Mouse (Mus musculus) induced T-regulatory cell, adult 2 months (primary cell): ENCODE results near the gene BC035044.
"Not testable (repeated sequence)": the region's sequence is repeated elsewhere in the genome, so short reads cannot be mapped to it uniquely, and the experiment has no call there.

Experiments used
- DNase-seq: peaks from one replicate; pipeline ENCODE4 v3.0.0-alpha.2; 2012; ENCODE audit warnings: low read depth

BC035044 gene

DNA sequence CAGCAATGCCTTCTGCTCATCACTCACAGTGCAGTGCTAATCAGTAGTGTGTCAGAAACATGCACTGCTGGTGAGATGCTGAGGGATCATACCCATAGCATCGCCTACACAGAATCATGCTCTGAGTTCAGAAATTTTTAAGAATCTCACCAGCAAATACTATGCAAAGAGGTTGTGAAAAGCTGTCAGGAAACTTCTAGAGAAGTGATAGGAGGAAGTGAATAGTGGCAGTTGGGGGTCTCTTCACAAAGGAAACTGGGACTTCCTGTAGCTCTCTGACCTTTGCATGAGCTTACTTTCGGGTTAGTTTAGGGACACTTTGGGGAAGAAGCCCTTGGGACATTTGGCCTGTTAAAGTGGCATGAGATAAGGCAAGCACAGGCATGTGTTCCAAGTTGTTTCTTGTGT is at the start of gene BC035044:
Gene BC035044, minus strand, starts transcription at position 179 of the 408 bp plus-strand sequence.
- DNase-seq, result peak; percentile 44

GRCm38 (mm10) chr6:128935889-128936665 is 45.2 kb upstream of the BC035044 start:
- DNase-seq, result not testable (repeated sequence)

DNA sequence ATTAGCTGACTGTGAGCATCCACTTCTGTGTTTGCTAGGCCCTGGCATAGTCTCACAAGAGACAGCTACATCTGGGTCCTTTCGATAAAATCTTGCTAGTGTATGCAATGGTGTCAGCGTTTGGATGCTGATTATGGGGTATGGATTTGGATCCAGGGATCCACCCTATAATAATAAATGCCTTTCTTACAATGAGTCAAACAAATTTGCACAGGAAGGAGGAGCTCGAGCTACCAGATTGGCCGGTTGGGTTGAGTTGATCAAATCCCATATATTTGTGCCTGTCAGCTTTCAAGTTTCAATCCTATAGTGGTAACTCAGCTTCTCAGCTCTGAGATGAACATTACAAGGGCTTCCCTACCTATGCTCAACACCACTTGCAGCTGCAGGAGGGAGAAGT is 43.2 kb upstream of the BC035044 start, which contains the start of gene Clec2g:
Gene Clec2g, plus strand, starts transcription at position 301 of the 400 bp plus-strand sequence.
- not testable (repeated sequence) for DNase-seq

DNA sequence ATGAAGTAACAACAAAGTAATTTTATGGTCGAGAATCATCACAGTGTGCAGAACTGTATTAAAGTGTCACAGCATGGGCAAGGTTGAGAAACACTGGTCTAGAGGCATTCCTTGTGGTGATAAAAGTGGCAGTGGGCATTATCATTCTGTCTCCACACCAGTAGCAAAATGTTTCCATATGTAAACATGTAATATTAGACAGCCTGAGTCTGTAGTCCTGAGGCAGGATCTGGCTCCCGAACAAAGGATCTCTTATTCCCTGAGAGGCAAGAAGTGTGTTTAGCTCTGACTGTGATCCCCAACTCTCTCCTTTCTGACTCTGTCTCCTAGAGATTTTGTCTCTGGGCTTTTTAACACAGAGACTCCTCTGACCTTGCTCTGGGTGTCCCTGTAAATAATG is 42.1 kb upstream of the BC035044 start:
- DNase-seq, result no peak

DNA sequence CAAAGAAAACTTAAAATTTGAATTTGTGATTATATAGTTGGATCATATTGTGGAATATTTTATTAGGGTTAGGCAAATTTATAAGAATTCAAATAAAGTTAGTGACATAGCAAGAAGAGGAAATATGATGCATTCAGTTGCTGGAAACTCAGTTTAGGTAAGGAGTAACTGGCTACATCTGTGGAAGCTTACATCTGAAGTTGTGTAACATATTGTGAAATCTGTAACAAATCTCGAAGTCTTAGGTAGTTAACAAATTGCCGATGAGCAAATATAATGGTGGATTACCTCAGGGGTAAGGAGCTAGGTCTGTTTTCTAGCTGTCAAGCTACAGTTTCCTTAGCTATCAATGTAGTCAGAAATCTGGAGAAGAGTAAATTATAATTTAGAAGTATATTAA is 26.4 kb upstream of the BC035044 start:
- no peak for DNase-seq

DNA sequence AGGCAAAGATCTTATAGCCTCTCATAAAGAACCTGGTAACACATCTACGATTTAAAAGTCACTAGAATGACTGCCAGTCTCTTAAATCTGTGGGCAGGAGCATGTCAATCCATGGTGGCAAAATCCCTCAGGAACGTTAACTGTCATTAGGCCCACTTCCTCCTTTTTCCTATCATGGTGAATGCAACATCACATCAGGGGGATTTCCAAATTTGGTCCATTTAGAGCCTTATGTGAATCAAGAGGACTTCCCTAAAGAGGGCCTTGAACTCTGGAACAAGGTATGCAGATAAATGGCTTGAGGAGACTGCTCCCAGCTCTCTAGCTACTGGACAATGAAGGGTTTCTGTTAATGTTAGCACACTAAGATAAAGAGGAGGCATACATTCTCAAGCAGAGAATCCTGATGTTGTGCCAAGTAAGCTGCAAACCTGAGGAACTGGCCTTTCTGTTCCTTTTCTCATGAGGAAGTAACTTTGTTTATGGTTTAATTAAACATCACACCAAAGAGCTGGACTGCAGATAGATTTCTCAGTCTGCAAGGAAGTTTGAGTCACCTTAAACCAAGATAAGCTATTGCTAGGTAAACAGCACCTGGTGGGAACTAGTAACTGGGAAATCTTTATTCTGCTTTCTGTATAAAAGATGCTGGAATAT is 22.8 kb upstream of the BC035044 start:
- no peak for DNase-seq

- not testable (repeated sequence) for DNase-seq
Measured at GRCm38 (mm10) chr6:128900796-128901552, 10.0 kb upstream of the BC035044 start.

GRCm38 (mm10) chr6:128900044-128900443 is 9.1 kb upstream of the BC035044 start:
- no peak for DNase-seq

- DNase-seq, result no peak
Measured at GRCm38 (mm10) chr6:128895404-128896001, 4.6 kb upstream of the BC035044 start.

DNA sequence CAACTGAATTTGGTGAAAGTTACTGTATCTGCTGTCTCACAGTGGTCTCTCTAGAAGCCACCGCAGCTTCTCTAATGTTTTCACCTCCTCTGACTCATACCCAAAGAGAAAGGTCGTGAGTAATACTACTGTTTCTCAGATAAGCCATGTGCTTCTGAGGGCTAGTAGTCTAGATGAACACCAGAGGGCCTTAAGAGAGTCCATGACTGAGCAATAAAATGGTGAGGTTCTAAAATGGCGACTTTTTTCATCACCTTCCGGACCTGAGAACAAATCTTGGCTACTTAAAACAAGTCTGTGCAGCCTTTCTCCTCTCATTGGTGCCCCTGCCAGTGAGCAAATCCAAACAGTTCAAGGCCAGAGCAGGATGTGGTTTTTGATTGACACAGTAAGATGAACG is 2.1 kb downstream of the BC035044 start:
- DNase-seq, result peak; percentile 91

DNA sequence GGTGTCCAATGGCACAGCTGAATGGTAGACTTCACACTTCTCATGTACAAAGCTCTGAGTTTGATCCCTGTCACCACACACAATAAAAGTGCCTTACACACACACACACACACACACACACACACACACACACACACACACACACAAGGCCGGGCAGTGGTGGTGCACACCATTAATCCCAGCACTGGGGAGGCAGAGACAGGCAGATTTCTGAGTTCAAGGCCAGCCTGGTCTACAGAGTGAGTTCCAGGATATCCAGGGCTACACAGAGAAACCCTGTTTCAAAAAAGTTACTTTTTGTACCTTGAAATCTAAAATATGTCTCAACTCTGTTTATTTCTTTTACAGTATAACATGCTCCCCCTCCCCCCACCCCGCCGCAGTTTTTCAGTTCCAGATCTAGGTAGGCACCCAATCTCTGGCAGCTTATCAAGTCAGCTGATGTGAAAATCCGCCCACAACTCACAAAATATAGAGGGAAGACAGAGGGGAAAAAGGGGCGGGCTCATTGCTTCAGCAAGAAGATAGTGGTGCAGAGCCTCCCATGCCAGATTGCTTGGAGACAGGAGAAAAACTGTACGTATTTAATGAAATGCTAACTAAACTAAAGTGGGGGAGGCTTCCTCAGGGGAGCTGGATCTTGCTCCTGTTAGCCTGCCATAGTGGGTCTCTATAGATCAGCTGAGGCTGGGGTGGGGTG is 3.7 kb downstream of the BC035044 start, which contains the start of gene Clec2i:
Gene Clec2i, plus strand, starts transcription at position 498 of the 700 bp plus-strand sequence.
- DNase-seq, result peak; percentile 93

DNA sequence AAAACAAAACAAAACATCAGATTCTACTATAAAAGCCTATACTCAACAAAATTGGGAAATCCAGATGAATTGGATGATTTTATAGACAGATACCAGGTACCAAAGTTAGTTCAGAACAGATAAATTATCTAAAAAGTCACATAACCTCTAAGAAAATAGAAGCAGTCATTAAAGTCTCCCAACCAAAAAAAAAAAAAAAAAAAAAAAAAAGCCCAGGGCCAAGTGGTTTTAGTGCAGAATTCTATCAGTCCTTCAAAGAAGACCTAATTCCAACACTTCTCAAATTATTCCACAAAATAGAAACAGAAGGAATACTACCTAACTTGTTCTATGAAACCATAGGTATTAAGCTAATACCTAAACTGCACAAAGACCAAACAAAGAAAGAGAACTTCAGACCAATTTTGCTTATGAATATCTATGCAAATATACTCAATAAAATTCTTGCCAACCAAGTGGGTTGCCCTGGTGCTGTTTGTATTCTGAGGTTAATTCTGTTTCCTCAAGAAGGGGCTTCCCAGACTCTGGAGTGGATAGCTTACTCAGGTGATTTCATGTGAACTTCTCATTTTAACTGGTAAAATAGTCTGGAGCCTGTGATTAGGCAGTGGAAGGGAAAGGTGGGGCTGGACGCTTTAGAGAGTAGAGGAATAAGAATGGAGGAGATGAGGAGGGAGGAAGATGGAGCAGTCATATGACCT is 18.9 kb downstream of the BC035044 start:
- no peak for DNase-seq

GRCm38 (mm10) chr6:128868861-128869260 is 22.1 kb downstream of the BC035044 start:
- DNase-seq, result no peak

DNA sequence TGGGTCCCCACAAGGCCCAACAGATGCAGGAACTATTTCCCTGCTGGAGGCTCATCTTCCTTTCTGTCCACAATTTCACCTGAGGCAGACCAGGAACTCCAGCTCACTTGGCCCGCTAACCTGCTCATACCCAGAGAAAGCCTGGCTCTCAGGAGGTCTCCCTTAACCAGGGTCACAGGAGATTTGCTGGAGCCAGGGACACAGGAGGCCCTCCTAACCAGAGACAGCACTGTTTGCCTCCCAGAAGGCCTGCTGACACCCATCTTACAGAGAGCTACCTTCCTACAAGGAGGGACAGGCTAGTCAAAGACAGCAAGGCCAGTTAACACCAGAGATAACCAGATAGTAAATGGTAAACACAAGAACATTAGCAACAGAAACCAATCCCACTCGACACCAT is 33.0 kb downstream of the BC035044 start:
- DNase-seq, result no peak

GRCm38 (mm10) chr6:128856250-128856649 is 34.7 kb downstream of the BC035044 start:
- DNase-seq, result peak; percentile 45

DNA sequence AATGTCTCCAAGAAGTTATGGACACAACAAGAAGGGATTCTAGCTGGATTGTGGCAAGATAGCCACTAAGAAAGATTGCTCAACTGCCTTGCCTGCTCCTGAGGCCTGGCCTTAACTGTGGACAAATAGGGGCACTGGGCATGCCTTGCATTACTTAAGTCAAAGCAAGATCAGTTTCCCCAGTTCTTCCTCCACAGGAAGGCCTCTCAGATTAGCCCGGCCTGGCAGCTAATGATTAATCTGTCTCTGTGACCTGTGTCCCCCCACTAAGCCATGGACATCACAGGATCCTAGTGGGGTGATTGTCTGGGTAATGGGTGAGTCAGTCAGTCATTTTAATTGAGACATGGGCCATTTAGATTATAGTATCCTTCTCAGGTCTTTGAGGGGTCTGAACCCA is 35.4 kb downstream of the BC035044 start:
- no peak for DNase-seq

DNA sequence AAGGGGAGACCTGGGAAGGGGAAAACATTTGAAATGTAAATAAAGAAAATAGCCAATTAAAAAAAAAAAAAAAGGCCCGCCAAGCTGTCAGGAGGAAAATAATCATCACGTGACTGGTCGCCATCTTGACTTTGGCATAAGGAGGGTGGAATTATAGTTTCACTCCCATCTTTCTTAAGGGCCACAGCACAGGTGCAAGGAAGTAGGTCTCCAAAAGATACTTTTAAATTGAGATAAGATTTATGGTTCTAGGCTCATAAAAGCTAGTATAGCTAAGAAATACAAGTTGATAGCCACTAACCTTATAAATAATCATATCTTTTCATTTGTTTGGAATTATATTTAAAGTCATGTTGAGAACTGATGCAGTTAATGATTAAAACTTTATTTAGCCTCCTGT is 36.0 kb downstream of the BC035044 start:
- DNase-seq, result no peak

DNA sequence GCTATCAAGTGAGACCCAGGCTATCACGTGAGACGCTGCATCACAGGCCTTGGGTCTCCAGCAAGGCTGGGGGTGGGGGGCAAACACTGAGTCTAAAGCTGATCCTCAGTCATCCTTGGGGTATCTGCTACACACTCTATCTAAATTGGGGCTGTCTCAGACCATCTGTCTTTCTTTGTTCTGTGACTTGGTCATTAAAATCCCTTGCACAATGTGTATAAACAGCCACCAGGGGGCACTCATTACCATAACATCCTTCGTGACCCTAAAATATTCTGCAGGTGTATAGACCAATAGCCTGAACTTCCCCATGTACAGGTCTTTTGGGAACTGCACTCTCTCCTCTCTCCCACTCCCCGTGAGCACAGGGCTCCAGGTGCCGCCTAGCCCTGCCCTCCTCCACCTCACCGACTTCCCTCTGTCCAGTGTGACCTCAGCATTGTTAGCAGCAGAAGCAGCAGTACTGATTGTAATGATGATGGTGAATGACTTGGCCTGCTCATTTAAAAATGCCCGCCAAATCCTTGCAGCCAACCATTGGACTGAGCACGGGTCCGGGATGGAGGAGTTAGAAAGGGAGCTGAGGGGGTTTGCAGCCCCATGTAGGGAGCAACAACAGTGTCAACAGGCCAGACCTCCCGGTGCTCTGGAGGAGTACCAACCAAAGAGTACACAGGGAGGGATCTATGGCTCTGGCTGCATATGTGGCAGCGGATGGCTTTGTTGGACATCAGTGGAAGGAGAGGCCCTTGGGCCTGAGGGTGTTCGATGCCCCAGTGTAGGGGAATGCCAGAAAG is 36.7 kb downstream of the BC035044 start:
- peak; percentile 91 for DNase-seq

DNA sequence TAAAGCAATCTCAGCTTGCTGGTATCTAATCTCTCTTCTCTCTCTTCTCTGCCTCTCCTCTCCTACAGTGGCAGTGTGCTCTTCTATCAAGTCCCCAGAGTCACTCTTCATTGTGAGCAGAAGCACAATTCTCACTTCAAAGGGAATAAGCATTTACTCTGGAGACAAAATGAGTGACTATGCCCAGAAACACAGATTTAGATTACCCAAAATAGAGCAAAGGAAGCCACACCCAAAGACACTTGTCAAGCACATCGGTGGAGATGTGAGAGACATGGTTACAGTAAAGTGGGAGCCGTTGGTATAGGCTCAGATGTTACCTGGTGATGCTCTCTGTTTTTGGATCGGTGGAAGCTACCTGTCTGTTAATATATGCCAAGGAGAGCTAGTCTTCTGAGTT is 38.2 kb downstream of the BC035044 start:
- peak; percentile 54 for DNase-seq

GRCm38 (mm10) chr6:128851151-128851550 is 39.8 kb downstream of the BC035044 start:
- DNase-seq, result no peak
